Mouse (Mus musculus) heart, adult 2 months (tissue): ENCODE measurements around the gene Slpi.

Experiments
- CTCF ChIP-seq: fragments of 200-600 bp; IDR thresholded peaks from 2 replicates; pipeline ENCODE4 v1.8.1; 2022; ENCODE audit warnings: antibody characterized with exemption, mild to moderate bottlenecking, moderate library complexity
- POLR2A ChIP-seq: fragments of 200-500 bp; IDR thresholded peaks from 2 replicates; pipeline ENCODE4 v1.6.1; 2011; ENCODE audit warnings: mild to moderate bottlenecking, low read depth, low read length, control low read depth; ENCODE audit not compliant: insufficient read depth

- TF ChIP-seq CTCF (no peak), POLR2A (no peak)
Observed at GRCm38 (mm10) chr2:164426121-164426520, 37.2 kb upstream of the Slpi start.
